Mouse (Mus musculus): ENCODE data around the gene Mast3. TPM values are rescaled to one million over a fixed set of nuclear protein-coding genes. Genes with fewer than 3 reads are reported as not detected.

Gene Mast3
- polyA plus RNA-seq, 1 experiment from 2014 or later: 8.5 TPM

DNA sequence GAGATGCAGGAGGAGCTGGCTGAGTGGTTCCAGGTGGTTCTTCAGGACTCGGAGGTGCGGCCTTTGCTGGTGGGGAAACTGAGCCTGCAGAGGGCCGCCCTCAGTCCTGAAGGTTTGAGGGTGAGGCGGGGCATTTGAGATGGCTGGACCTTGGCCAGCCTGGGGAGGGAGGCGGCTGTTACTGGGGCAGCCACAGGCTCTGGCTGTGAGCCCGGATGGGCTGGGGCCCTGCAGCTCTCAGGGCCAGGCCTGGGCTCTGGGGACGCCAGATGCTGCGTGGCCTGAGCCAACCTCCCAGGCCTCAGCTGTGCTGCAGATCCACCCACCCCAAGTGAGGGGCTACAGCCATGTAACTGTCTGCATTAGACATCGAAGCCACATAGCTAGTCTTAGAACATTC, 31.0 kb downstream of the Mast3 start:
- 74% methylated on average over 9 of the region's 9 CpGs for WGBS (ENCODE audit: insufficient replicate concordance)
- Histone ChIP-seq H3K9me3 (replicated peaks; ENCODE audit: control insufficient read depth, low read length) (no peaks in the 10 kb centered on the region), H3K4me3 (ENCODE audit: low read depth, low read length) (no peak overlapping the region), H3K27me3 (ENCODE audit: control insufficient read depth, insufficient read depth, low read length) (no peaks in the 10 kb centered on the region), H3K4me2 (no peak overlapping the region), H3K9ac (ENCODE audit: low read depth, low read length) (peak overlapping the region; percentile 39; the same call in 1 of the 2 replicates), H3K27ac (ENCODE audit: low read depth, low read length) (no peak overlapping the region), H3K36me3 (ENCODE audit: control insufficient read depth, insufficient read depth, low read length) (peaks cover 10% of the 10 kb centered on the region), H3K4me1 (ENCODE audit: control insufficient read depth, insufficient read depth, low read length) (peaks cover 24% of the 10 kb centered on the region)
- no peak for ATAC-seq (replicated peaks; ENCODE audit: insufficient number of reproducible peaks, low FRiP score, low TSS enrichment)

DNA sequence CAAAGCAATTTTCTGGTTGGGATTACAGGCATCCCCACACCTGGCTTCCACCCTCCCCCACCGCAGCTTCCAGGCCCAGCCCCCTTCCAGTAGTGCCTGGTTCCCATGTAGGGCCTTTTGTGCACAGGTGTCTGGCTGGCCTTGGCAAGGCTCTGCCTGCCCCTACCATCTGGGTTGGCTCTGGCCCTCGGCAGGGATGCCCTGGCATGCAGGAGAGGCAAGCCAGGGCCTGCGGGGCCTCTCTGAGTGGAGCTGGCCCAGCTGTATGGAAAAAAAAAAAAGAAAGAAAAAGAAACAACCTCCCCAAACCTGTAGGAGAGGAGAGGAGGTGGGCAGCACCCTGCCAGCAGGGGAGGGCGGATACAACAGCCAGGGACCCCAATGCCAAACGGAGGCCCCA, 31.4 kb downstream of the Mast3 start:
- no peaks in the 10 kb centered on the region for H3K27me3 ChIP-seq (ENCODE audit: control insufficient read depth, insufficient read depth, low read length)
- H3K9ac ChIP-seq (ENCODE audit: low read depth, low read length): no peak overlapping the region
- peaks cover 15% of the 10 kb centered on the region for H3K36me3 ChIP-seq (ENCODE audit: control insufficient read depth, insufficient read depth, low read length)
- H3K27ac ChIP-seq (ENCODE audit: low read depth, low read length): no peak overlapping the region
- peaks cover 24% of the 10 kb centered on the region for H3K4me1 ChIP-seq (ENCODE audit: control insufficient read depth, insufficient read depth, low read length)
- WGBS (ENCODE audit: insufficient replicate concordance): 82% methylated on average over 5 of the region's 5 CpGs
- H3K4me3 ChIP-seq (ENCODE audit: low read depth, low read length): no peak overlapping the region
- ATAC-seq (replicated peaks; ENCODE audit: insufficient number of reproducible peaks, low FRiP score, low TSS enrichment): no peak
- H3K9me3 ChIP-seq (replicated peaks; ENCODE audit: control insufficient read depth, low read length): no peaks in the 10 kb centered on the region
- no peak overlapping the region for H3K4me2 ChIP-seq

DNA sequence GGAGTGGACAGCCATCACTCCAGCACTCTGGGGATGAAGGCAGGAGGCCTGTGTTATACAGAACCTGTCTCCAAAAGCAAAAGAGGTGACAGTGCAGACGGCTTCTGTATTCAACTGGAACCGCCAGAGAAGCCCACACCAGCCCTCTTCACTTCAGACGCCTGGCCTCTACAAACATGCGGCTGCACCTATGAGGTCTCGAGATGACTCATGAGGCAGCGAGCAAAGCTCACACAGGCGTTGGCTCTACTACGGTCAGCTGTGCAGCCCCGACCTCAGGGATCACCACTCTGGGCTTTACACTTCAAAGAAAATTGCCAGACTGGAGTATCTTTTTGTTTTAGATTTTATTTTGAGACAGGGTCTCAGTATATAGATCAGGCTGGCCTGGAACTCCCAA, 32.0 kb downstream of the Mast3 start:
- Histone ChIP-seq H3K27me3 (ENCODE audit: control insufficient read depth, insufficient read depth, low read length) (0 out of 2 replicates have a peak, but pooled peaks cover under 1% of the 10 kb centered on the region), H3K27ac (ENCODE audit: low read depth, low read length) (no peak overlapping the region), H3K4me2 (no peak overlapping the region), H3K9me3 (replicated peaks; ENCODE audit: control insufficient read depth, low read length) (no peaks in the 10 kb centered on the region), H3K4me1 (ENCODE audit: control insufficient read depth, insufficient read depth, low read length) (peaks cover 19% of the 10 kb centered on the region), H3K9ac (ENCODE audit: low read depth, low read length) (no peak overlapping the region), H3K4me3 (ENCODE audit: low read depth, low read length) (no peak overlapping the region), H3K36me3 (ENCODE audit: control insufficient read depth, insufficient read depth, low read length) (peaks cover 17% of the 10 kb centered on the region)
- WGBS (ENCODE audit: insufficient replicate concordance): 83% methylated on average over 9 of the region's 9 CpGs
- ATAC-seq (replicated peaks; ENCODE audit: insufficient number of reproducible peaks, low FRiP score, low TSS enrichment): no peak

DNA sequence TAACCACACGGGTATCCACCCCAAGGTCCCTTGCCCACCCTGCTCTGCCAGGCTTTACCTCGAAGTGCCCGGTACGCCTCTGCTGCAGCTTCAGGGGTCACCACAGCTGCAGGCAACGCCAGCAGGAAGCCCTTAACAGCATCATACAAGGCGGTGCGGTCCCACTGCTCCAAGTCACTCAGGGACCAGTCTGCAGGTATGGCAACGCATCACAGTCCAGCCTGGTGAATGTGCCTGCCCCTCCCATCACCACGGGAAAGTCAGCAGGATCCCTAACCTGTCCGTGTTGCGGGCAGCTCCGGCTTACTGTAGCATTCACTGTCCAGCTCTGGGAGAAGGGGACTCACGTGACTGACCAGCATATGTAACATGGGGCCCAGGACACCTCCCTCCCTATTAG, 32.8 kb downstream of the Mast3 start:
- no peak overlapping the region for H3K4me3 ChIP-seq (ENCODE audit: low read depth, low read length)
- no peak overlapping the region for H3K9ac ChIP-seq (ENCODE audit: low read depth, low read length)
- H3K27me3 ChIP-seq (ENCODE audit: control insufficient read depth, insufficient read depth, low read length): peaks cover 2% of the 10 kb centered on the region; the same call in 1 of the 2 replicates
- no peak for ATAC-seq (replicated peaks; ENCODE audit: insufficient number of reproducible peaks, low FRiP score, low TSS enrichment)
- H3K36me3 ChIP-seq (ENCODE audit: control insufficient read depth, insufficient read depth, low read length): peaks cover 17% of the 10 kb centered on the region
- H3K4me2 ChIP-seq: no peak overlapping the region
- no peaks in the 10 kb centered on the region for H3K9me3 ChIP-seq (replicated peaks; ENCODE audit: control insufficient read depth, low read length)
- no peak overlapping the region for H3K27ac ChIP-seq (ENCODE audit: low read depth, low read length)
- 95% methylated on average over 13 of the region's 13 CpGs for WGBS (ENCODE audit: insufficient replicate concordance)
- peaks cover 15% of the 10 kb centered on the region for H3K4me1 ChIP-seq (ENCODE audit: control insufficient read depth, insufficient read depth, low read length)

DNA sequence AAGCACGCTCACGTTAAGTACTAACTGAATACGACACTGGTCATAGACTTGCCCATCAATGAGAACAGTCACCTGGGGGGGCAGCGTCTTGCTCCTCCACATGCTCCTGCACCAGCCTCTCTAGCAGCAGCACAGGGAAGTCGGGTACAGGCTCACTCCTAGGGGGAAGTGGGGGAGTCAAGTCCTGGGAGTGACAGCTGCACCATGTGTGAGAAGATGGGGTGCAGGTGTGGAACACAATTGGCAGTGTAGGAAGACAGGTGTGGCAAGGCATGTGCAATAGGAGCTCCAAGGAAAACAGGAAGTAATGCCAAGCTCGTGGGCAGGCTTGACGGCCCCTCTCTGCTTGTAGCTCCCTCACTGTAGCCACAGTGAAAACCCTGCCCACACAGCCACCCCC, 33.6 kb downstream of the Mast3 start:
- Histone ChIP-seq H3K9ac (ENCODE audit: low read depth, low read length) (no peak overlapping the region), H3K27ac (ENCODE audit: low read depth, low read length) (no peak overlapping the region), H3K4me2 (no peak overlapping the region), H3K4me1 (ENCODE audit: control insufficient read depth, insufficient read depth, low read length) (peaks cover 23% of the 10 kb centered on the region), H3K27me3 (ENCODE audit: control insufficient read depth, insufficient read depth, low read length) (peaks cover 2% of the 10 kb centered on the region; the same call in 1 of the 2 replicates), H3K36me3 (ENCODE audit: control insufficient read depth, insufficient read depth, low read length) (peaks cover 17% of the 10 kb centered on the region), H3K4me3 (ENCODE audit: low read depth, low read length) (no peak overlapping the region), H3K9me3 (replicated peaks; ENCODE audit: control insufficient read depth, low read length) (no peaks in the 10 kb centered on the region)
- no peak for ATAC-seq (replicated peaks; ENCODE audit: insufficient number of reproducible peaks, low FRiP score, low TSS enrichment)
- WGBS (ENCODE audit: insufficient replicate concordance): 85% methylated on average over 7 of the region's 7 CpGs

DNA sequence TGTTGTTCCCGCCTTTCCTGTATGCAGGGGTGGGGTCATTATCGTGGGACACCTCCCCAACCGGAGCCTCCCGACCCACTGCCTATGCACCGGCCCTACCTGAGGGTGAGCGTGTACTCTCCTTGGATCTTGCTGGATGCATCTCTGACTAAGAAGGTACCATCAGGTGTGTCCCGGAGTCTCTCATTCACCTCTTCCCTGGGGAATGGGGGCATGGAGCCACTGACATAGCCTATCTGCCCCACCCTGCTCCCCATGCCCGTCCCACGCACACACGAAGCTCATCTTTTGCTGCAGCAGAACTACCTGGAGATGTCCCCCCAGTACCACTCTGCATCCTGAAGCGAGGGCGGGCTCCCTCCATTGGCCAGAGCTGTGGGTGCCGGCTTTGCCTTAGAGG, 34.1 kb downstream of the Mast3 start:
- no peak for ATAC-seq (replicated peaks; ENCODE audit: insufficient number of reproducible peaks, low FRiP score, low TSS enrichment)
- 90% methylated on average over 13 of the region's 13 CpGs for WGBS (ENCODE audit: insufficient replicate concordance)
- no peaks in the 10 kb centered on the region for H3K9me3 ChIP-seq (replicated peaks; ENCODE audit: control insufficient read depth, low read length)
- peaks cover 25% of the 10 kb centered on the region for H3K4me1 ChIP-seq (ENCODE audit: control insufficient read depth, insufficient read depth, low read length)
- peaks cover 2% of the 10 kb centered on the region; the same call in 1 of the 2 replicates for H3K27me3 ChIP-seq (ENCODE audit: control insufficient read depth, insufficient read depth, low read length)
- peaks cover 17% of the 10 kb centered on the region for H3K36me3 ChIP-seq (ENCODE audit: control insufficient read depth, insufficient read depth, low read length)
- H3K4me2 ChIP-seq: no peak overlapping the region
- no peak overlapping the region for H3K27ac ChIP-seq (ENCODE audit: low read depth, low read length)
- H3K4me3 ChIP-seq (ENCODE audit: low read depth, low read length): no peak overlapping the region
- H3K9ac ChIP-seq (ENCODE audit: low read depth, low read length): no peak overlapping the region

DNA sequence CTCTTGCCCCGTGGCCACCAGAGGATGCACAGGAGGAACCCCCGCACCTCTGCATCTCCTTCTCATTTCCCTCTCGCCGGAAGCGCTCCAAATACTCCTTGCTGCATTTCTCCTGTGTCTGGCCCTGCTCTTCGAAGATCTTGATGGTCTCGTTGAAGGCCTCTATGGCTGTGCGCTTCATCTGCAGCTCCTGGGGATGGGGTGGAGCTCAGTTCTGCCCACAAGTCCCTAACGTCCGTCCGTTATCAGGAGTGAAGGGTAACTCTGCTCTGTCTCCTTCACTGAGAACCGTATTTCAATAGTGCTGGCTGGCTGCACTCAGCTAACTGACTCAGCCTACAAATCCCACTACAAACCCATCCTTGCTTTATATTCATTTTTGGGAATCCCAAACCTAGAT, 35.0 kb downstream of the Mast3 start:
- ATAC-seq (replicated peaks; ENCODE audit: insufficient number of reproducible peaks, low FRiP score, low TSS enrichment): no peak
- peaks cover 22% of the 10 kb centered on the region for H3K4me1 ChIP-seq (ENCODE audit: control insufficient read depth, insufficient read depth, low read length)
- WGBS (ENCODE audit: insufficient replicate concordance): 57% methylated on average over 12 of the region's 12 CpGs
- no peak overlapping the region for H3K27ac ChIP-seq (ENCODE audit: low read depth, low read length)
- H3K4me3 ChIP-seq (ENCODE audit: low read depth, low read length): no peak overlapping the region
- no peak overlapping the region for H3K9ac ChIP-seq (ENCODE audit: low read depth, low read length)
- no peak overlapping the region for H3K4me2 ChIP-seq
- no peaks in the 10 kb centered on the region for H3K9me3 ChIP-seq (replicated peaks; ENCODE audit: control insufficient read depth, low read length)
- peaks cover 2% of the 10 kb centered on the region; the same call in 1 of the 2 replicates for H3K27me3 ChIP-seq (ENCODE audit: control insufficient read depth, insufficient read depth, low read length)
- peaks cover 17% of the 10 kb centered on the region for H3K36me3 ChIP-seq (ENCODE audit: control insufficient read depth, insufficient read depth, low read length)

DNA sequence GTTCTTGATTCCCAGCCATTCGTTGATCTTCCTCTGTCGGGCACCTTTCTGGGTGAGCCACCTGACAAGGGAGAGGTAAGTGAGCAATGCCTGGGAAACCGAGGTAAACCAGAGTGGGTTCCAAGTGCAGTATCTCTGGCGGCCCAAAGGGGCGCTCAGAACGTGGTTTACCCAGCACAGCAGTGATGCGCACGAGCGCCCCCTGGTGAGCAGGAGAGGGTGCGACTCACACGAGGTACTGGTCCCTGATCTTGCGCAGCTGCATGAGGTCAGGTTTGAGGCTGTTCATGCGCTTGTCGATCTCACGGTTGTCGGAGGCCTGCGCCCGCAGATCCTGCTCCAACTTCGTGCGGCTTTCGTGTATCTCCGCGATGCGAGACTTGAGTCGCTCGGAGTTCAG, 35.5 kb downstream of the Mast3 start:
- 7% methylated on average over 26 of the region's 26 CpGs for WGBS (ENCODE audit: insufficient replicate concordance)
- Histone ChIP-seq H3K9ac (ENCODE audit: low read depth, low read length) (no peak overlapping the region), H3K27me3 (ENCODE audit: control insufficient read depth, insufficient read depth, low read length) (peaks cover 2% of the 10 kb centered on the region; the same call in 1 of the 2 replicates), H3K27ac (ENCODE audit: low read depth, low read length) (no peak overlapping the region), H3K4me1 (ENCODE audit: control insufficient read depth, insufficient read depth, low read length) (peaks cover 20% of the 10 kb centered on the region), H3K9me3 (replicated peaks; ENCODE audit: control insufficient read depth, low read length) (no peaks in the 10 kb centered on the region), H3K4me3 (ENCODE audit: low read depth, low read length) (no peak overlapping the region), H3K36me3 (ENCODE audit: control insufficient read depth, insufficient read depth, low read length) (peaks cover 17% of the 10 kb centered on the region), H3K4me2 (no peak overlapping the region)
- no peak; the same call in 1 of the 2 replicates for ATAC-seq (replicated peaks; ENCODE audit: insufficient number of reproducible peaks, low FRiP score, low TSS enrichment)

DNA sequence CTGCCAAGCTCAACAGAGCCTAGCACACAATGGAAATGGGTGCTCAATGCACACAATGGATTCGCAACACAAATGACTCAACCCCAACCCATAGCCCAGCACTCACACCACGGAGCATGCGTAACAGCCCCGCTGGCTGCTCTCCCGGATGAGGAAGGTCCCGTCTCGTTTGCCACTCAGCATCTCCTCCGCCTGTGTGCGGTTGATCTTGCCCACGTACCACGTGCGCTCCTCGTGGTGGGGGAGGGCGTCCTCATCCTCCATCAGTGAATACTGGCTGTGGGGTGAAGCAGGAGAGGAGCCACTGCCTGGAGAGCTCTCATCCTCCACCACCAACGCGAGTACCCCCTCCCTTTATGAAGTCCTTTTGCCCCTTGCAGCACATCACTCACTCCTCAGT, 35.9 kb downstream of the Mast3 start:
- no peak overlapping the region for H3K4me3 ChIP-seq (ENCODE audit: low read depth, low read length)
- no peak for ATAC-seq (replicated peaks; ENCODE audit: insufficient number of reproducible peaks, low FRiP score, low TSS enrichment)
- no peaks in the 10 kb centered on the region for H3K9me3 ChIP-seq (replicated peaks; ENCODE audit: control insufficient read depth, low read length)
- H3K27ac ChIP-seq (ENCODE audit: low read depth, low read length): no peak overlapping the region
- peaks cover 17% of the 10 kb centered on the region for H3K36me3 ChIP-seq (ENCODE audit: control insufficient read depth, insufficient read depth, low read length)
- H3K4me2 ChIP-seq: no peak overlapping the region
- WGBS (ENCODE audit: insufficient replicate concordance): 84% methylated on average over 16 of the region's 16 CpGs
- no peak overlapping the region for H3K9ac ChIP-seq (ENCODE audit: low read depth, low read length)
- H3K27me3 ChIP-seq (ENCODE audit: control insufficient read depth, insufficient read depth, low read length): peaks cover 2% of the 10 kb centered on the region; the same call in 1 of the 2 replicates
- H3K4me1 ChIP-seq (ENCODE audit: control insufficient read depth, insufficient read depth, low read length): peaks cover 18% of the 10 kb centered on the region
